Mouse (Mus musculus): ENCODE measurements around the gene 4930583I09Rik. TPM values are rescaled to one million over a fixed set of nuclear protein-coding genes. Genes with fewer than 3 reads are reported as not detected.

Gene 4930583I09Rik
- polyA plus RNA-seq, 1 experiment from 2014 or later, result not detected

DNA sequence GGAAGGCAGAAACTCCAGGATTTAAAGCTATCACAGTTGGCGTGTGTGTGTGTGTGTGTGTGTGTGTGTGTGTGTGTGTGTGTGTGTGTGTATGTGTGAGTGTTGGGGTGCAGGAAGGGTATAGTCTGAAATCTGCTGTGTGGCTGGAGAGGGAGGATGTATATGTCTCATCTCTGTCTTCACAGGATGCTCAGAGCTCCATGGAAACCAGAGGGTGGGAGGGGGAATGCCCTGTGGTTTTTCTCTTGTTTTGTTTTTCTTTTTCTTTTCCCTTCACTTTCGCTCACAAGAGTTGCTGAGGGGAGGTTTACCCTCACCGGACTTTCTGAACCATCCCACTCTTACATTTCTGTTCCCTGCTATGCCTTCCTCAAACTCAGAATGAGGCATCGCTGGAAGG lies 9.0 kb downstream of the 4930583I09Rik start:
- no peak overlapping the region for H3K4me3 ChIP-seq
- no peak overlapping the region for H3K27ac ChIP-seq
- no peaks in the 10 kb centered on the region for H3K36me3 ChIP-seq (ENCODE audit: poor library complexity, severe bottlenecking)
- WGBS, result 72% methylated on average over 4 of the region's 4 CpGs
- no peak for ATAC-seq
- no peak overlapping the region for H3K9ac ChIP-seq
- no peak overlapping the region for H3K4me2 ChIP-seq
- H3K27me3 ChIP-seq, result no peaks in the 10 kb centered on the region
- no peaks in the 10 kb centered on the region for H3K4me1 ChIP-seq
- no peaks in the 10 kb centered on the region for H3K9me3 ChIP-seq (replicated peaks)

DNA sequence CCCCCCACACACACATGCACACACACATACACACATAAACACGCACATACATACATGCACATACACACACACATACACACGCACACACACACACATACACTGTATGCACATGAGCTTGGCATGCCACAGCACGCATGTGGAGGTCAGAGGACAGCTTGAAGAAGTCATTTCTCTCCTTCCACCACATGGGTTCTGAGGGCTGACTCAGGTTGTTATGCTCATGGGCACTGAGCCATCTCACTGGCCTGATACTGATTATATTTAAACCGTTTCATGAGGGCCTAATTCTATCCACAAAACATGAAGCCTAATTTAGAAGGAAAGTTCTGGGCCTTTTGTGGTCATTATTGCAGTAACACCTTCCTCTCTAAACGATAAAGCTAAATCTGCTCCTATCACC lies 13.3 kb downstream of the 4930583I09Rik start:
- WGBS, result 88% methylated on average over 5 of the region's 5 CpGs
- H3K4me3 ChIP-seq, result no peak overlapping the region

DNA sequence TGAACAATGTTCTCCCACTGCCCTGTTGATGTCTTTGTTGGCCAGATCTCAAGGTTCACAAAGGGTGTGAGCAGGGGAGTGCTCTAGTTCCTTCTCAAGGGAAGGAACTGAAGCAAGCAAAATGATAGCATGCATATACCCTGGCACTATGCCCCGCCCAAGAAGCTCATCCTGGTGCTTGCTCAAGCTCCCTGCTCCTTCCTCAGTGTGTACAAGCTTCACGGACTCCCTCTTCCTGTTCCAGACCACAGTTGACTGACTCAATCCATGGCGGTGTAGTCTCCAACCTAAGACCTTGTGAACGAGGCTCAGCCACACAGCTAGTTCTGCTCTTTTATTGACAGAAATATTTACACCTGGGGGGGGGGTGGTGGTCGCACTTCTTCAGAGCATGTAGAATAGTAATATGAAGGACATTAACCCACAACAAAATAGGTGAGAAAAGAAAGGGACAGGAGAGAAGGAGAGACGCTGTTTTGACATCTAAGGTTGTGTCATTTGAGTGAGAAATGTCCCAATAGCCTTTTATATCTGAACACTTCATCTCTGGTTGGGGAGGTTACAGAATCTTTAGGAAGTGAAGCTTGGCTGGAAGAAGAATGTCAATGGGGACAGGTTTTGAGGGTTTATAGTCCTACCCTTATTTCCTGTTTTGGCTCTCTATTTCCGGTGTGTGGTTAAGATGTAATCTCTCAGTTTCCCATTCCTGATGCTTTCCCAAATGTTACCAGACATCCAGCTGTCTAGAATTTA lies 14.9 kb downstream of the 4930583I09Rik start:
- Histone ChIP-seq H3K36me3 (ENCODE audit: poor library complexity, severe bottlenecking) (no peaks in the 10 kb centered on the region), H3K27ac (no peak overlapping the region), H3K4me3 (no peak overlapping the region), H3K4me1 (peaks cover 3% of the 10 kb centered on the region; the same call in 1 of the 2 replicates), H3K9me3 (replicated peaks) (no peaks in the 10 kb centered on the region), H3K27me3 (no peaks in the 10 kb centered on the region), H3K9ac (no peak overlapping the region), H3K4me2 (no peak overlapping the region)
- ATAC-seq, result no peak
- WGBS, result 89% methylated on average over 7 of the region's 7 CpGs

More for the DNA sequence above, 13.3 kb downstream of the 4930583I09Rik start:
- Histone ChIP-seq H3K4me1 (peaks cover 3% of the 10 kb centered on the region; the same call in 1 of the 2 replicates), H3K9ac (no peak overlapping the region), H3K36me3 (ENCODE audit: poor library complexity, severe bottlenecking) (no peaks in the 10 kb centered on the region), H3K9me3 (replicated peaks) (no peaks in the 10 kb centered on the region), H3K27me3 (no peaks in the 10 kb centered on the region), H3K27ac (no peak overlapping the region), H3K4me2 (no peak overlapping the region)
- ATAC-seq, result no peak

DNA sequence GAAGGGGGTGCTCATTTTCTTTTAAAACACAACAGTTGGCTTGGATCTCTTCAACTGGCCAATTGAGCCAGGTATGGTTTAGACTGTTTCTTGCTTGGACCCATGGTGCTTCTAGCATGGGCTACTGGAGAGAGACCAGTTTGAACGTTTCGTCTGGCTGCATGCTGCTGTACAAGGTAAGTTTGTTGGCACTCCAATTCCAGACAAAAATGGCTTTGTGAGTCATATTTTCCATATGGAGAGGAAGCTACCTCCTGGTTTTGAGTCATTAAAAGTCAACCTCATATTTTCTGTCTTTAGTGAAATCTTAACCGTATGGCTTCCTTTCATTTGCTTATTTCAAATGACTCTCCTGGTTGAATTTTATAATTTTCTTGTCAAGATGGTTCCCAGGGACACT lies 19.6 kb downstream of the 4930583I09Rik start:
- Histone ChIP-seq H3K9ac (no peak overlapping the region), H3K4me2 (no peak overlapping the region), H3K4me1 (peaks cover 3% of the 10 kb centered on the region; the same call in 1 of the 2 replicates), H3K27ac (no peak overlapping the region), H3K9me3 (replicated peaks) (no peaks in the 10 kb centered on the region), H3K4me3 (no peak overlapping the region), H3K36me3 (ENCODE audit: poor library complexity, severe bottlenecking) (no peaks in the 10 kb centered on the region), H3K27me3 (no peaks in the 10 kb centered on the region)
- WGBS, result 92% methylated on average over 3 of the region's 3 CpGs
- ATAC-seq, result no peak

DNA sequence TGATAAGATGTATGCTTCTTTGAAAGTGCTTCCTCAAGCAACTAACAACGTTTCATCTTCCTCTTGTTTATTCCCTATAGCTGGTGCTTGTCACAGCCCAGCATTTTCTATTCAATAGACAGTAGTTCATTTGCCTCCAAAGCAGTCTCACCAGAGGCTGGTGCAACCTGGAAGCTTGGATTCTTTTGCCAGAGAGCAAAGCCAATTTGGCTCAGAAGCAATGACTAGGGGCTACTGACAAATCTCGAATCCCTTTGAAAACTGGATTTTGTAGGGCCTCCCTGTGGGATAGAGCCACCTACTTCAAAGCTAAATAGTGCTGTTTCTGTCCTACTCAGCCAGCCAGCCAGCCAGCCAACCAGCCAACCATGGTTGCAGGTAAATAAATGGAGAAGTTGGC lies 20.1 kb downstream of the 4930583I09Rik start:
- Histone ChIP-seq H3K4me1 (peaks cover 3% of the 10 kb centered on the region; the same call in 1 of the 2 replicates), H3K4me3 (no peak overlapping the region)
- ATAC-seq, result no peak

DNA sequence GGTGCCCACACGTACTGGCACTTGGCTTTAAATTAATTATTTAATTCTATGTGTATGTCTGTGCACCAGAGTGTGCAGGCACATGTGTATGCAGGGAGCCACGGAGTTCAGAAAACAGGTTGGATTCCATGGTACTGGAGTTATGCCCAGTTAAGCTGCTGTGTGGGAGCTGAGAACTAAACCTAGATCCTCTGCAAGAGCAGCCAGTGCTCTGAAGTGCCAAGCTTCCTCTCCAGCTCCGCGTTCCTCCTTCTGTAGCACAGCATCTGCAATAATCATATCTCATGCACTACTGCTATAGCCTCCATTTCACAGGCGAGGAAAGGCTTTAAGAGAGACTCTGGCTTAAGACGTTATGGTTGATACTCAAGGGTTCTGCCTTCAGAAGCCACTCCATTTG lies 22.3 kb downstream of the 4930583I09Rik start:
- no peaks in the 10 kb centered on the region for H3K4me1 ChIP-seq
- no peaks in the 10 kb centered on the region for H3K27me3 ChIP-seq
- H3K4me3 ChIP-seq, result no peak overlapping the region
- no peak for ATAC-seq
- H3K9ac ChIP-seq, result no peak overlapping the region
- 89% methylated on average over 6 of the region's 6 CpGs for WGBS
- no peaks in the 10 kb centered on the region for H3K36me3 ChIP-seq (ENCODE audit: poor library complexity, severe bottlenecking)
- no peak overlapping the region for H3K4me2 ChIP-seq
- H3K9me3 ChIP-seq (replicated peaks), result no peaks in the 10 kb centered on the region
- no peak overlapping the region for H3K27ac ChIP-seq

More for the DNA sequence above, 20.1 kb downstream of the 4930583I09Rik start:
- Histone ChIP-seq H3K9ac (no peak overlapping the region), H3K27ac (no peak overlapping the region), H3K27me3 (no peaks in the 10 kb centered on the region), H3K9me3 (replicated peaks) (no peaks in the 10 kb centered on the region), H3K4me2 (no peak overlapping the region), H3K36me3 (ENCODE audit: poor library complexity, severe bottlenecking) (no peaks in the 10 kb centered on the region)
- 71% methylated on average over 2 of the region's 2 CpGs for WGBS

DNA sequence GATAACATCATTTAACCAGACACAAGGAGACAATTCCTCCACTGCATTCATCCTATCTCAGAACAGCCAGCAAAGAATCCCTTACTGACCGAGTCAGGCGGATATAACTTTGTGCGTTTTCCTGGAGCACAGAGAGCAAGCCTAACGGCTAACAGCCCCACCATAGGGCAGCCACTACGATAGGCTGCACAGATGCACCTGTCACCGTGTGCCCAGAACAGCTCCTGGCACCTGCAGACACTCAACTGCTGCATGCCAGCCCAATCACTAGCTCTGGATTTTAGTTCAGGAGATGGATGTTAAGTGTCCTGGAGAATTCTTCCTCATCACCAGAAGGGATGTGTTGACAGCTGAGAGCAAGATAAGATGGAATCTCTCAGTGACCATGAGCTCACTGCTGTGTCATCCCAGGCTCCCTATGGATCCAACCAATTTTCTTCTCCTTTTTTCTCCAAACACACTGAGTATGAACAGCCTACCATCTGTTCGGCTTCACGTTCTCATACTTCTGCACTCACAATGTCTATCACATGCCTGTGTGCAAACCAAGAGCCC lies 29.8 kb downstream of the 4930583I09Rik start:
- no peaks in the 10 kb centered on the region for H3K9me3 ChIP-seq (replicated peaks)
- no peak overlapping the region for H3K27ac ChIP-seq
- no peak overlapping the region for H3K4me3 ChIP-seq
- no peak overlapping the region for H3K4me2 ChIP-seq
- WGBS, result 76% methylated on average over 8 of the region's 8 CpGs
- peaks cover 18% of the 10 kb centered on the region; the same call in 1 of the 2 replicates for H3K4me1 ChIP-seq
- H3K36me3 ChIP-seq (ENCODE audit: poor library complexity, severe bottlenecking), result no peaks in the 10 kb centered on the region
- H3K27me3 ChIP-seq, result no peaks in the 10 kb centered on the region
- H3K9ac ChIP-seq, result no peak overlapping the region
- no peak for ATAC-seq

DNA sequence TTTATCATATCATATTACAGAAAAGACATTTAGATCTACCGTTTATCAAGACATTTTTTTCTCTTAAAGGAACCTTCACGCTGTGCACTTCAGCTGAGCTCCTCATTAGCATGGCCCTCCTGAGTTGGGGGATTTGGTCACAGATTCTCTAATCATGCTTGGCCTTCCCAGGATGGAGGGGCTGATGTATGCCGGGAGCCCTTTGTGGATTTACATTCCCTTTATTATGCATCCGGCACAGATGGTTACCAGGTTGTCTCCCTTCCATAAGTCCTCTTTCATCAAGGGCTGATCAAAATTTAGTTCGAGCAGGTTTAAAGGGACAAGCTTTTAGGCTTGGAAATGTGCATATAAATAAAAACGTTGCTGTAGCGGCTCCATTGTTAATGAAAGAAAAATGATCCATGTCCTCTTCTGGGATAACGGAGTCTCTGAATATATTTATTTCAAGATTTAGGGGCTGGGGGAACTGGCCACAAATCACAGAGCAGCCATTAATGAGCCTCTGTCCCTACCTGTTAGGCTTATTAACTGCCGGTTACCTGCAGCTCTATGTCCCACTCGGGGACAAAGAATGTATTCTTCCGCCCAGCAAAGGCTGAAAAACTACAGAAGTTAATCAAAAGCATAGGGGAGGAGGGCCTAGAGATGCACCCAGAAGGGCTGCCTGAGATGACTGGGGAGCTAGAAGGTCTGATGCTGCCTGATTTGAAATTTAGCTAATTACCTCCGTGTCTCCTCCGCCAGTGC lies 31.3 kb downstream of the 4930583I09Rik start:
- H3K27me3 ChIP-seq, result no peaks in the 10 kb centered on the region
- no peaks in the 10 kb centered on the region for H3K36me3 ChIP-seq (ENCODE audit: poor library complexity, severe bottlenecking)
- no peak overlapping the region for H3K4me3 ChIP-seq
- H3K4me2 ChIP-seq, result no peak overlapping the region; the same call in 1 of the 2 replicates
- peak; percentile 70 for ATAC-seq
- 45% methylated on average over 13 of the region's 13 CpGs for WGBS
- no peak overlapping the region for H3K27ac ChIP-seq
- H3K4me1 ChIP-seq, result peaks cover 18% of the 10 kb centered on the region; the same call in 1 of the 2 replicates
- no peaks in the 10 kb centered on the region for H3K9me3 ChIP-seq (replicated peaks)
- no peak overlapping the region for H3K9ac ChIP-seq

DNA sequence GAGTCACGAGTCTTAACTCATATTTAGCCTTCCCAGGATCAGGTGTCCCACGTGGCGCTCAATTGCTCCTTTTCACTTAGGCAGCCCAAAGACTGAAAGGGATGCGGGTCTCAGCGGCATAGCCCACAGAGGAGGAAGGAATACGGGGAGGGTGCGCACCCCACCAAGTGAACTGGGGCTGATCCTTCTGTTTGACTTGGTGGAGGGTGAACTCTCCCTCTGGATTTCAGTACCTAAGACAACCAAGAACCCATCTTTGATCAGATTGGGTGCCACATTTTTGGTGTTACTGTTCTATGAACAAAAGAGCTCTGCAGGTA lies 33.0 kb downstream of the 4930583I09Rik start:
- peaks cover 18% of the 10 kb centered on the region; the same call in 1 of the 2 replicates for H3K4me1 ChIP-seq
- no peak overlapping the region for H3K4me2 ChIP-seq
- no peaks in the 10 kb centered on the region for H3K36me3 ChIP-seq (ENCODE audit: poor library complexity, severe bottlenecking)
- ATAC-seq, result peak; percentile 30
- H3K9ac ChIP-seq, result no peak overlapping the region
- no peaks in the 10 kb centered on the region for H3K27me3 ChIP-seq
- H3K4me3 ChIP-seq, result no peak overlapping the region
- WGBS, result 51% methylated on average over 7 of the region's 7 CpGs
- H3K27ac ChIP-seq, result no peak overlapping the region
- no peaks in the 10 kb centered on the region for H3K9me3 ChIP-seq (replicated peaks)

DNA sequence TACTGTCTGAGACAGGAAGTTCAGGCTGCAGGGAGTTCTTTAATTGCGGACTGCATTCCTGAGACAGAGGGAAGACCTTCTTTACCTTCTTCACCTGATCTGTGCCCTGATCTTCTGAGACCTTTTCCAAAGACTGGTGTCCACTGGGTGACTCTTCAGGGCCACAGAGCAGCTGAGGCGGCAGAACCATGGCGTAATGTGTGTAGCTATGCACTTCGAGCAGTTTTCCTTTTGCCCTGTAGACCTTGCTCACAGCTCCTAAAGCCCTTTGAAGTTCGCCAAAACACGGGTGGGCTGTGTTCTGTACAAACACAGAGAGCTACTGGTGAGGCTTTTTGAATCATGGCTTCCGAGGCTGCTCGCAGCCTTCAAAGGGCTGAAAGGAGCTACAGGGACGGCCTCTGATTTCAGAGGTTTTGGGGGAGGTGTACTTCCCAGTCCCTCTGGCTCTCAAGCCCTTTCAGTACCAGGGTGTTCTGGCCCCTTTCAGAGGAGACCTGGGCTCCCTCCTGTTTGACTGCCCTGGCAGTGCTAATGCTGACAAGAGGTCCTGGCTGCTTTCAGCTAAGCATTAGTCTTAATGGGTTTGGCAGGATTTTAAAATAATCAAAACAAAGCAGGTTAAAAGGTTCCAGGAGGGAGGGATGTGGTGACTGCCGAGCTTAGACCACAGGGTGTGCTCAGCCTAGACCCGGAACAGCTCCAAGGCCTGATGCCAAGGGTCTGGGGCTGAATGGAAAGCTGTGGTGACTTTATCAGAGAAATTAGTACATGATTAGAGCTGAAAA lies 33.5 kb downstream of the 4930583I09Rik start:
- Histone ChIP-seq H3K36me3 (ENCODE audit: poor library complexity, severe bottlenecking) (no peaks in the 10 kb centered on the region), H3K9me3 (replicated peaks) (no peaks in the 10 kb centered on the region), H3K4me1 (peaks cover 18% of the 10 kb centered on the region; the same call in 1 of the 2 replicates), H3K4me2 (no peak overlapping the region), H3K9ac (no peak overlapping the region), H3K4me3 (no peak overlapping the region), H3K27ac (no peak overlapping the region), H3K27me3 (no peaks in the 10 kb centered on the region)
- ATAC-seq, result peak; percentile 46
- WGBS, result 29% methylated on average over 11 of the region's 11 CpGs

DNA sequence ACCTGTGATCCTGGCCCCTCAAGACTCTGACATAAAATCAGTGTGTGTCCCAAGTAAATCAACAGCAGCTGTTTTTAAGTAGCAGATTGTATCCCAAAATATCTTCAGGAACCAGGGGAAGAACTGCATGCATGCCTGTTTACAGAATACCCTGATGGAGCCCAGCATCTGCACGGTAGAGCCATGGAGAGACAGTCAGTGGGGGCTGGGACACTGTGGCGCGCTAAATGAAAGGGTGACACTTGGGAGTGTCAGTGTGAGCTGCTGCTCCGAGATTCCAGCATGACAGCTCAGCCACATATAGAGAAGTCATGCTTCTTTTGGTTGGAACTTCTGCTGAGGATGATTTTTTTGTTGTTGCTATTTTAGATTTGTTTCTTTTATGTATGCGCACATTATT lies 43.2 kb downstream of the 4930583I09Rik start:
- H3K27ac ChIP-seq, result no peak overlapping the region
- no peak for ATAC-seq
- H3K27me3 ChIP-seq, result no peaks in the 10 kb centered on the region
- no peak overlapping the region for H3K4me3 ChIP-seq
- no peaks in the 10 kb centered on the region for H3K36me3 ChIP-seq (ENCODE audit: poor library complexity, severe bottlenecking)
- H3K9me3 ChIP-seq (replicated peaks), result no peaks in the 10 kb centered on the region
- no peak overlapping the region for H3K4me2 ChIP-seq
- H3K4me1 ChIP-seq, result peaks cover 3% of the 10 kb centered on the region; the same call in 1 of the 2 replicates
- WGBS, result 83% methylated on average over 5 of the region's 5 CpGs
- H3K9ac ChIP-seq, result no peak overlapping the region
